Mouse (Mus musculus): ENCODE measurements around the gene Opcml. TPM values are rescaled to one million over a fixed set of nuclear protein-coding genes. Genes with fewer than 3 reads are reported as not detected.

The Opcml gene
- polyA plus RNA-seq, 1 experiment from 2014 or later = 88.6 TPM

GRCm38 (mm10) chr9:28012664-28013063 is 222.1 kb downstream of the Opcml start:
- H3K36me3 ChIP-seq (ENCODE audit: control insufficient read depth, insufficient read depth) = no peaks in the 10 kb centered on the region
- 45% methylated on average over 7 of the region's 7 CpGs for WGBS
- no peak overlapping the region for H3K4me3 ChIP-seq (replicated peaks; ENCODE audit: low read length)
- H3K9ac ChIP-seq (replicated peaks; ENCODE audit: low read depth, low read length) = no peak overlapping the region
- H3K27me3 ChIP-seq (replicated peaks; ENCODE audit: control insufficient read depth, insufficient read depth, low read length) = no peaks in the 10 kb centered on the region
- peaks cover 8% of the 10 kb centered on the region; the same call in 1 of the 2 replicates for H3K4me1 ChIP-seq (replicated peaks; ENCODE audit: control insufficient read depth, insufficient read depth, low read length)
- ATAC-seq = no peak
- H3K27ac ChIP-seq (ENCODE audit: low read length) = no peak overlapping the region
- no peak overlapping the region for H3K4me2 ChIP-seq (ENCODE audit: low read length)
- no peaks in the 10 kb centered on the region for H3K9me3 ChIP-seq (ENCODE audit: control insufficient read depth, low read length)

GRCm38 (mm10) chr9:28013192-28013591 is 222.6 kb downstream of the Opcml start:
- Histone ChIP-seq H3K9me3 (ENCODE audit: control insufficient read depth, low read length) (no peaks in the 10 kb centered on the region), H3K4me2 (ENCODE audit: low read length) (no peak overlapping the region), H3K27me3 (replicated peaks; ENCODE audit: control insufficient read depth, insufficient read depth, low read length) (no peaks in the 10 kb centered on the region), H3K4me1 (replicated peaks; ENCODE audit: control insufficient read depth, insufficient read depth, low read length) (peaks cover 8% of the 10 kb centered on the region; the same call in 1 of the 2 replicates), H3K36me3 (ENCODE audit: control insufficient read depth, insufficient read depth) (no peaks in the 10 kb centered on the region), H3K27ac (ENCODE audit: low read length) (no peak overlapping the region), H3K4me3 (replicated peaks; ENCODE audit: low read length) (no peak overlapping the region), H3K9ac (replicated peaks; ENCODE audit: low read depth, low read length) (no peak overlapping the region)
- no peak for ATAC-seq
- 57% methylated on average over 3 of the region's 3 CpGs for whole genome bisulfite sequencing

- Histone ChIP-seq H3K9ac (replicated peaks; ENCODE audit: low read depth, low read length) (no peak overlapping the region), H3K36me3 (ENCODE audit: control insufficient read depth, insufficient read depth) (no peaks in the 10 kb centered on the region), H3K4me3 (replicated peaks; ENCODE audit: low read length) (no peak overlapping the region), H3K4me1 (replicated peaks; ENCODE audit: control insufficient read depth, insufficient read depth, low read length) (peaks cover 16% of the 10 kb centered on the region), H3K27ac (ENCODE audit: low read length) (no peak overlapping the region), H3K9me3 (ENCODE audit: control insufficient read depth, low read length) (no peaks in the 10 kb centered on the region), H3K27me3 (replicated peaks; ENCODE audit: control insufficient read depth, insufficient read depth, low read length) (no peaks in the 10 kb centered on the region), H3K4me2 (ENCODE audit: low read length) (no peak overlapping the region)
- 21% methylated on average over 5 of the region's 5 CpGs for WGBS
- no peak for ATAC-seq
Measured at GRCm38 (mm10) chr9:28028156-28028555, 237.6 kb downstream of the Opcml start.

- ATAC-seq = peak; percentile 69; the same call in 1 of the 2 replicates
- Histone ChIP-seq H3K4me2 (ENCODE audit: low read length) (no peak overlapping the region), H3K4me1 (replicated peaks; ENCODE audit: control insufficient read depth, insufficient read depth, low read length) (peaks cover 16% of the 10 kb centered on the region), H3K27me3 (replicated peaks; ENCODE audit: control insufficient read depth, insufficient read depth, low read length) (no peaks in the 10 kb centered on the region), H3K9ac (replicated peaks; ENCODE audit: low read depth, low read length) (no peak overlapping the region), H3K4me3 (replicated peaks; ENCODE audit: low read length) (no peak overlapping the region), H3K36me3 (ENCODE audit: control insufficient read depth, insufficient read depth) (no peaks in the 10 kb centered on the region), H3K27ac (ENCODE audit: low read length) (no peak overlapping the region), H3K9me3 (ENCODE audit: control insufficient read depth, low read length) (no peaks in the 10 kb centered on the region)
- 32% methylated on average over 7 of the region's 7 CpGs for WGBS
Measured at GRCm38 (mm10) chr9:28028788-28029393, 238.3 kb downstream of the Opcml start.

GRCm38 (mm10) chr9:28049157-28049556 is 258.6 kb downstream of the Opcml start:
- WGBS = 98% methylated on average over 2 of the region's 2 CpGs
- no peaks in the 10 kb centered on the region for H3K9me3 ChIP-seq (ENCODE audit: control insufficient read depth, low read length)
- H3K27ac ChIP-seq (ENCODE audit: low read length) = no peak overlapping the region
- no peaks in the 10 kb centered on the region for H3K4me1 ChIP-seq (replicated peaks; ENCODE audit: control insufficient read depth, insufficient read depth, low read length)
- H3K4me3 ChIP-seq (replicated peaks; ENCODE audit: low read length) = no peak overlapping the region
- H3K9ac ChIP-seq (replicated peaks; ENCODE audit: low read depth, low read length) = no peak overlapping the region
- H3K4me2 ChIP-seq (ENCODE audit: low read length) = no peak overlapping the region
- H3K36me3 ChIP-seq (ENCODE audit: control insufficient read depth, insufficient read depth) = no peaks in the 10 kb centered on the region
- H3K27me3 ChIP-seq (replicated peaks; ENCODE audit: control insufficient read depth, insufficient read depth, low read length) = no peaks in the 10 kb centered on the region
- no peak for ATAC-seq

- H3K27ac ChIP-seq (ENCODE audit: low read length) = no peak overlapping the region
- no peak overlapping the region for H3K4me2 ChIP-seq (ENCODE audit: low read length)
- H3K27me3 ChIP-seq (replicated peaks; ENCODE audit: control insufficient read depth, insufficient read depth, low read length) = no peaks in the 10 kb centered on the region
- no peak overlapping the region for H3K4me3 ChIP-seq (replicated peaks; ENCODE audit: low read length)
- no peaks in the 10 kb centered on the region for H3K36me3 ChIP-seq (ENCODE audit: control insufficient read depth, insufficient read depth)
- ATAC-seq = no peak
- 0 out of 2 replicates have a peak, but pooled peaks cover 3% of the 10 kb centered on the region for H3K4me1 ChIP-seq (replicated peaks; ENCODE audit: control insufficient read depth, insufficient read depth, low read length)
- no peak overlapping the region for H3K9ac ChIP-seq (replicated peaks; ENCODE audit: low read depth, low read length)
- 9% methylated on average over 2 of the region's 2 CpGs for WGBS
- H3K9me3 ChIP-seq (ENCODE audit: control insufficient read depth, low read length) = no peaks in the 10 kb centered on the region
Measured at GRCm38 (mm10) chr9:28057171-28057845, 266.7 kb downstream of the Opcml start.

- H3K27ac ChIP-seq (ENCODE audit: low read length) = no peak overlapping the region
- H3K27me3 ChIP-seq (replicated peaks; ENCODE audit: control insufficient read depth, insufficient read depth, low read length) = no peaks in the 10 kb centered on the region
- H3K36me3 ChIP-seq (ENCODE audit: control insufficient read depth, insufficient read depth) = no peaks in the 10 kb centered on the region
- H3K9me3 ChIP-seq (ENCODE audit: control insufficient read depth, low read length) = no peaks in the 10 kb centered on the region
- no peaks in the 10 kb centered on the region for H3K4me1 ChIP-seq (replicated peaks; ENCODE audit: control insufficient read depth, insufficient read depth, low read length)
- no peak overlapping the region for H3K9ac ChIP-seq (replicated peaks; ENCODE audit: low read depth, low read length)
- no peak overlapping the region for H3K4me2 ChIP-seq (ENCODE audit: low read length)
- no peak overlapping the region for H3K4me3 ChIP-seq (replicated peaks; ENCODE audit: low read length)
- ATAC-seq = no peak
Measured at GRCm38 (mm10) chr9:28065126-28065525, 274.6 kb downstream of the Opcml start.

- H3K27ac ChIP-seq (ENCODE audit: low read length) = no peak overlapping the region
- no peaks in the 10 kb centered on the region for H3K9me3 ChIP-seq (ENCODE audit: control insufficient read depth, low read length)
- no peak overlapping the region for H3K4me3 ChIP-seq (replicated peaks; ENCODE audit: low read length)
- H3K4me1 ChIP-seq (replicated peaks; ENCODE audit: control insufficient read depth, insufficient read depth, low read length) = peaks cover 6% of the 10 kb centered on the region
- no peak overlapping the region for H3K4me2 ChIP-seq (ENCODE audit: low read length)
- H3K27me3 ChIP-seq (replicated peaks; ENCODE audit: control insufficient read depth, insufficient read depth, low read length) = no peaks in the 10 kb centered on the region
- WGBS = 61% methylated on average over 4 of the region's 4 CpGs
- no peaks in the 10 kb centered on the region for H3K36me3 ChIP-seq (ENCODE audit: control insufficient read depth, insufficient read depth)
- no peak overlapping the region for H3K9ac ChIP-seq (replicated peaks; ENCODE audit: low read depth, low read length)
- no peak for ATAC-seq
Measured at GRCm38 (mm10) chr9:28080694-28081093, 290.1 kb downstream of the Opcml start.

GRCm38 (mm10) chr9:28083754-28084153 is 293.2 kb downstream of the Opcml start:
- H3K4me1 ChIP-seq (replicated peaks; ENCODE audit: control insufficient read depth, insufficient read depth, low read length) = peaks cover 6% of the 10 kb centered on the region
- no peak overlapping the region for H3K27ac ChIP-seq (ENCODE audit: low read length)
- WGBS = 55% methylated on average over 3 of the region's 3 CpGs
- H3K4me2 ChIP-seq (ENCODE audit: low read length) = no peak overlapping the region
- H3K36me3 ChIP-seq (ENCODE audit: control insufficient read depth, insufficient read depth) = no peaks in the 10 kb centered on the region
- H3K9me3 ChIP-seq (ENCODE audit: control insufficient read depth, low read length) = no peaks in the 10 kb centered on the region
- H3K4me3 ChIP-seq (replicated peaks; ENCODE audit: low read length) = no peak overlapping the region
- no peak overlapping the region for H3K9ac ChIP-seq (replicated peaks; ENCODE audit: low read depth, low read length)
- H3K27me3 ChIP-seq (replicated peaks; ENCODE audit: control insufficient read depth, insufficient read depth, low read length) = no peaks in the 10 kb centered on the region
- peak; percentile 78 for ATAC-seq
